Mouse (Mus musculus) kidney, adult 9 months (tissue): Measurements from ENCODE around the gene Cacnb3.

Experiments used
- DNase-seq: peaks from one replicate; pipeline ENCODE4 v3.0.0; 2022

Gene Cacnb3

DNA sequence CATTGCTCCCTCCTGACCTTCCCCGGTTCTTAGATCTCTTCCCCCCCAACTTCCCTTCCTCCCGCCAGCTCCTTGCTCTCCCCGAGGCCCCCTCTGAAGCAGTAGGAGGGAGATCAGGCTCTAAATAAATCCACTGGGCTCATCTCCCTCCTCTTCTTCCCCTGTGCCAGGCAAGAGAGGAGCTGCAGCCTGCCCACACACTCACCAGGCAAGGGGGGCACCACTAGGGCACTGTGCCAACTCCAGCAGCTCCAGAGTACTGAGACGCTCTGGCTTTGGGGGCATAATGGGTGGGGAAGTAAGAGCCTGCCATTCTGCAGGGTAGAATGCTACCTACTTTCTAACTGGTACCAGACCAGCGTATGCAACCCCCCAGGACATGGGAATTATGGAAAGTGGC, 5.9 kb downstream of the Cacnb3 start:
- DNase-seq: no peak

DNA sequence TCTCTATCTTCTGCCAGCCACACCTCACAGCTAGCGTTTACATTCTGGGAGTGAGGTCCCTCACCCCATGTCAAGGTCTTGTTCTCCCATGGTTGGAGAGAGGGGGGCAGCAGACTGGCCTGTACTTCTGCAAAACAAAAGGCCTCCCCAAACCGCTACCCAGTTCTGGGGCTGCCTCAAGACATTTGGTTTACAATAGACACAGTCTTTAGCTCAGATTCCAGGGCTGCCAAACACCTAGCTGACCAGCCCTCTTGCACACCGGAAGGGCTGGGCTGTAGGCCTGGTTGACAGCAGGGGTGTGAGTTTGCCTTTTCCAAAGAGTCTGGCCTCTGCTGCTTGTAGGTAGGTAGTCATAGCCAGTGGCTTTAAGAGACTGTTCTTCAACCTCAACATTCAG, 6.5 kb downstream of the Cacnb3 start:
- DNase-seq: no peak

DNA sequence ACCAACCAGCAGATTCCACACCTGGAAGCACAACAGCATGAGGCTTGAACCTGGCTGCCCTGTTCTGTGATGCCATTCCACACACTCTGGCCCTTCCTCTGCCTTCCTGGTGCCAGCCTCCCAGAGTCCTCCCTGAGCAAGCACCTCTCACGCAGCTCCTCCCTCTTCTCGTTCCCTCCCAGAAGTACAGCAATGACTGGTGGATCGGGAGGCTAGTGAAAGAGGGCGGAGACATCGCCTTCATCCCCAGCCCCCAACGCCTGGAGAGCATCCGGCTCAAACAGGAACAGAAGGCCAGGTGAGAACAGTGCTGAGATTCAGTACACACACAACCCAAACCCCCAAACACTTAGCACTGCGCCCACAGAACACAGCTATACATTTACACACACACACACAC, 9.5 kb downstream of the Cacnb3 start:
- DNase-seq: peak; percentile 64

DNA sequence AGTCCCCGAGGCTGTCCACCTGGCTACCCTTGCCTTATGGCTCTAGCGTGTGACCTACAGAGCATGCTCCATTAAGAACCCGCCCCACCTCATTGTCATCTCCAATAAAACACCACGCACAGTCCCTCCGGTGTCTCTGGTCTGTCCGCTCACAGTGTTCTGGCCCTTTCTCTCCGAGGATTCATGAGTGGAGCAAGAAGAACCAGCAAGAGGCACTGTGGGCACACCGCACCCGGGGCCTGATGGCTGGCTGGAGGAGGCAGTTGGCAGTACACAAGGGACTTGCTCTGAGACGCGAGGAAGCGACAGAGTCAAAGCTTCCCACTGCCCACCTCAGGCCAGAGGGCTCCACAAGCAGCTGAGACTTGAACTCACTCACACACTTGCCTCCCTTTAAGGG, 13.8 kb downstream of the Cacnb3 start:
- no peak for DNase-seq

DNA sequence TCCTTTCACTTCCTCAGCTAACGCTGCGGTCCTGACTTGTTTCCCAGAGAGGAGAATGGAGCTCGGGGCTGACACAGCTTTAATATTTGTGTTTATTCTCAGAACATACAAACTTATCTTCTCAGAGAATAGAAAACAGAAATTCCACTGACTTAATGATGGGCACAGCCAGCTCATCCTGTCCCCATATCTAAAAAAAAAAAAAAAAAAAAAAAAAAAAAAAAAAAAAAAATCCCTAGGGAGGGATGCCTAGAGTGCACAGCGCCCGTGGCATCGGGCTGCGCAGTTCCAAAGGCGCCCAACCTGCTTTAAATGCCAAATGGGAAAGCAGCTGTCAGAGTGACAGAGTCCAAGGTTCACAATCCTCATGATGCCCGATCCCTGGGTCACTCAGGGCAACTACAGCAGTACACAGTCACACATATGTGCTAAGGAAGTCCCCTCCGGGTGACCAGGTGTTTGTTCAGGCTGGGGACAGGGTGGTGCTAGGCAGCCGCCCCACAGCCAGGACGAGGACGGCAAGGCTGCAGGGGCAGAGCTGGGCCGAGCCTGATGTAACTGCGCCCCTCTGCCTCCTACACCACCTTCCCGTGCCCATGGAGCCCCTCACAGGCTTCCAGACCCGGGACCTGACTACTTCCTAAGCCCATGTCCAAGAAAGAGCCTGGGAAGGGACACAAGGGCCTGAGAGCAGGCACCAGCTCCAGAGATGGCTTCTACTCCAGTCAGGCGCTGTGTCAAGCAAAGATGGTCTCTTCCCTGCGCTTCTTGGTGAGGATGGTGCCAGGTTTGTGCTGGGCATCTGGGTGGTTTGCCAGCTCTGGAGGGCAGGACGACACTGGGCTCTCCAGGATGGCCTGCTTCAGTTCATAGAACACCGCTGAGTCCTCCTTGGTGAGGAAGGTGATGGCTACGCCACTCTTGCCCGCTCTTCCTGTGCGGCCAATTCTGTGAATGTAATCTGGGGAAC, 14.7 kb downstream of the Cacnb3 start:
- DNase-seq: peak; percentile 72

DNA sequence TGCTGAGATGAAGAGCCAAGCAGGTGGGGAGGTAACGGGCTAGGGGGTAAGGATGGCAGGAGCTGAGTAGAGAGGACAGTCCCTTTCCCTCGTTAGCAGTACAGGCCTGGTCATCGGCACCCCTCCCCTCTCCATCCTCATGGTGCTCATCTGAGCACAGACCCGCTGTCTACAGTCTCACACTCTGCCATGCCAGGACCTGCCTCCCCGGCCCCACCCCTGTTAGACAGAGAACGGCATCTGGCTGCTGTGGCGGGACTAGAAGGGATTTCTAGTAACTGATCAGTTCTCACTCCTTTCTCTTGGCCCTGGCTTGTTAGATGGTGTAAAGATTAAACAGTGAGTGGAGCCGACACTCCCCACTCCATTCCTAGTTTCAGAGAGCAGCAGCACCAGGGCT, 16.1 kb downstream of the Cacnb3 start:
- no peak for DNase-seq

DNA sequence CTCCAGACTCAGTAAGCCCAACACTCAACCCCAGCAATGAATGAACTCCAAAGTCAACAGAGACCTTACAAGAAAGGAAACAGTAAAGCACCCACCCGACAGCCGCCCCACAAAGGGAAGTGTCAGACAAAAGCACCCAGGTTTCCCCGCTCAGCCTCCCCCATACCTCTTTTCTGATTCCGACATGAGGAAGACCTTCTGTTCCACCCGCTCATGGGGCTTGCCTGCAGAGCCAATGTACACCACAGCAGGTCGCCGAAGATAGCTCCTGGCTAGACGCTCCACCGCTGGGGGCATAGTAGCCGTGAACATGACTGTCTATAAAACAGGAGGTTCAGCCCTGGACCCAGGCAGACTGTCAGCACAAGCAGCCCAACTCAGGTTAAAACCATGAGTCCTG, 16.7 kb downstream of the Cacnb3 start:
- no peak for DNase-seq

DNA sequence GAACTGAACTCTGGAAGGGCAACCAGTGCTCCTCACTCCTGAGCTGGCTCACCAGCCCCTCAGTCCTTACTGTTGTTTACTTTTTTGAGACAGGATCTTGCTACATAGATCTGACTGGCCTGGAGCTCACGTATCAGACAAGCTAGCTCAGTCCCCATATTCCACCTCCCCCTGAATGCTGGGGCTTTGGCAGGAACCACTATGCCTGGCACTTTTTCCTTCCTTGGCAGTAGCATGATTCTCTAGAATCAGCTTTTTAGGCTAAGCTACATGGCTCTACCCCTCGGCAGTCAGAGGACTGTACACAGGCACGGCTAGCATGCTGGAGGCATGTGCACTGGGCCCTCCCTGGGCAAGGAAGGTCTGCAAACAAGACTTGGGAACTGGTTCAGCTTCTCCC, 17.4 kb downstream of the Cacnb3 start:
- no peak for DNase-seq

DNA sequence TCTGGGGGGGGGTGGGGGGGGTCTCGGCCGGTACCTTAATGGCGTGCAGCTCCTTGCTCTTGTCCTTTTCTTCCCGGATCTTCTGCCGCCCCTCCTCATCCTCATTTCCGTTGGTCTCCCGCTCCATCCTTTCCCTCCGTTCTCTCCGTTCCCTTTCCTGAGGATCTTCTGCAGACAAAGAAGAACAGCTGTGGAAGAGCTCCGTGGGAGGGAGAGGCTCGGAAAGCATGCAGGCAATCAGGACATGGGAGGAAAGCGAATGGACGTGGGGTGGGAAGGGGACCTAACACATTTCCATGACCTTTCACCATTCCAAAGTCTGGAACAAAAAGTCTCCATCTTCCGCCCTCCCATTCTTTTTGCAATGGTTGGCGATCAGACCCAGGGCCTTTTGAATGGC, 20.8 kb downstream of the Cacnb3 start:
- DNase-seq: no peak

DNA sequence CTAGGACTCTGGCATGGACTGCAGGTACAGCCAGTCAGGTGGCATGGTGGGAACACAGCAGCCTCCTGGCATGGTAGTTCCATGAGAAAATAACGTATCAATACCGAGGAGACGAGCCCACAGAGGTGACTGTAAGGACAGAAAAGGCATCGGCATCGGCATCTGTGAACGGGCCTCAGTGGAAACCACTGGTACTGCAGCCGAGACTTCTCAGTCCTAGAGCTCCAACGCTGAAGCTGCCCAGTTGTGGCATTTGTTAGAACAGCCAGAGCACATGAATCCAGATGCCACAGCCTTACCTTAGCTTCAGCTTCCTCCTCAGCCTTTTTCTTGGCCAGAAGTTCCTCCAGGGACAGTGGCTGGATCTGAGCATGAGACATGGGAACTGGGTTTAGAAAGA, 21.5 kb downstream of the Cacnb3 start:
- no peak for DNase-seq

DNA sequence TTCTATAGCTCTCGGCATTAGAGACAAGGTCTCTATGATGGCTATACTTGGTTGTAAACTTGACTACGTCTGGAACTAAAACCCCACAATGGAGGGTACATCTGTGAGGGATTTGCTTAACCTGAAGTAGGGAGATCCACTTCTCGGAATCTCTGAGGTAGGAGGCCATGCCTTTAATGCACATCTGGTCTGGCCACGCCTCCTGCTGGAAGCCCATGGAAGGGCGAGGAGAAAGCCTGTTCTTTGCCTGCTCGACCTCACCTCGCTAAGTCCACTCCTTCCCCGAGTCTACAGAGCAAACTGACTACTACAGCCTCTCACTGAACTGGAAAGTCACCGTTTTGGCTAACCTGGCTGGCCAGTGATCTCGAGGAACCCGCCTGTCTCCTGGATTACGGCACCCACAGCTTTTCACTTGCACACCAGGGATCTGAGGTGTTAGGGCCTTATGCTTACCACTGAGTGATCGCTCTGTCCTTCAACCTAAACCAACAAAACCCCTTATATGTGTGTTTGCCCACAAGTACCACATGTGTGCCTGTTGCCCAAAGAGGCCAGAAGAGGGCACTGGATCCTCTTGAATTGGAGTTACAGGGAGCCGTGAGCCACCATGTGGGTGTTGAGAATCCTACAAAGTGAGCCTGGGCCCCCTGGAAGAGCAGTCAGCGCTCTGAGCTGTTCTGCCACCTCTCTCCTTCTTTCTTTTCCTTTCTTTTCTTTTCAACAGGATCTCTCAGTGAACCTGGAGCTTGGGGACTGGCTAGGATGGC, 26.5 kb downstream of the Cacnb3 start:
- DNase-seq: no peak

DNA sequence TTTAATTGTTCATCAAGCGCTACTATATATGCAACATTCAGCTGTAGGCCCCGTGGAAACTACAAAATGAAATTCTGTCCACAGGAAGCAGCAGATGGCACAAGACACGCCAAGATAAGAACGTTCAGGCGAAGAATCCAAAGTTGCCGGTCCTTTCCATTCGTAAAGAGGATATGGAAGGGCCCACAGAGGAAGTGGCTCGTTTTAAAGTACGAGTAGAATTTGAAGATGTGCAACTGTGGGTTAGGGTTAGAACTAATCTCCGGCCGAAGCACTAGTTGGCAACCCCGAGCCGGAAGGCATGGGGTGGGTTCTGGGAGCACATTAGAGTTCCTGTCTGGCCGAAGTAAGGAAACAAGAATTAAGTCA, 31.5 kb downstream of the Cacnb3 start:
- peak; percentile 30 for DNase-seq

DNA sequence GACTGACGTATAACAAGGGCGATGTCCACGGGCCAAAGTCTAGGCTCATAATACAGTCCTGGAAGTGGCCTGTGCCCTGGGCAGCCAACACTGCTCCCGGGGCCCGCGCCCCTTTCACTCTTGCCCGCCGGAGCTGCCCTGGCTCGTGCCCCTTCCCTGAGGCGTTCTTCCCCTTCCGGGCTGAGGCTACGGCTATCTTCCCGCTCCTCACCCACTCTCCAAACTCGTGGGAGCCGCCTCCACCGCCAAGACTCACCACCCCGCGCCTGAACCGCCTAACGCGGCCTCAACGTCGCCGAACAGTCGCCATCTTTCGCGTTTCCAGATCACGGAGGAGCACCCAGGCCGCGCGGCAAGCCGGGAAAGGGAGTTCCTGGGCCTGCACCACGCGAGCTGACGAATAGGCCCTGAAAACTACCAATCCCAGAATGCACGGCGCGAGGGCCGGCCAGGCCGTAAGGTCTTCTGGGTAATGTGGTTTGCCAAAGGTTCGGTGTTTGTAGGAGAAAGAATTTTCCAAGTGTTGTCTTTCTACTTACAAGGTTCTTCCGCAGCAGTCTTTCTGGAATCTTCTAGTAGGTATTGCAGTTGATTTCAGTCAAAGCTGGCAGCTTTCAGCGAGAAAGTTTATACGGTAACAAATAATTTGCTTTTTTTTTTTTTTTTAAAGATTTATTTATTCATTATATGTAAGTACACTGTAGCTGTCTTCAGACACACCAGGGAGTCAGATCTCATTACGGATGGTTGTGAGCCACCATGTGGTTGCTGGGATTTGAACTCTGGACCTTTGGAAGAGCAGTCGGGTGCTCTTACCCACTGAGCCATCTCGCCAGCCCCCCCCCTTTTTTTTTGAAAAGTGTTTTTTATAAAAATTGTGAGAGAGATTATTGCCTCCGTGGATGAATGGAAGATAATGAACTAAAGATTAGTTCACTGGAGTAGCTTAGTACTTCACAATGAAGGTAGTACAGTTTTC, 32.2 kb downstream of the Cacnb3 start, which contains the start of gene Ddx23:
Gene Ddx23 (minus strand): TSS at position 328 of the 979 bp plus-strand sequence.
- peak; percentile 98 for DNase-seq

DNA sequence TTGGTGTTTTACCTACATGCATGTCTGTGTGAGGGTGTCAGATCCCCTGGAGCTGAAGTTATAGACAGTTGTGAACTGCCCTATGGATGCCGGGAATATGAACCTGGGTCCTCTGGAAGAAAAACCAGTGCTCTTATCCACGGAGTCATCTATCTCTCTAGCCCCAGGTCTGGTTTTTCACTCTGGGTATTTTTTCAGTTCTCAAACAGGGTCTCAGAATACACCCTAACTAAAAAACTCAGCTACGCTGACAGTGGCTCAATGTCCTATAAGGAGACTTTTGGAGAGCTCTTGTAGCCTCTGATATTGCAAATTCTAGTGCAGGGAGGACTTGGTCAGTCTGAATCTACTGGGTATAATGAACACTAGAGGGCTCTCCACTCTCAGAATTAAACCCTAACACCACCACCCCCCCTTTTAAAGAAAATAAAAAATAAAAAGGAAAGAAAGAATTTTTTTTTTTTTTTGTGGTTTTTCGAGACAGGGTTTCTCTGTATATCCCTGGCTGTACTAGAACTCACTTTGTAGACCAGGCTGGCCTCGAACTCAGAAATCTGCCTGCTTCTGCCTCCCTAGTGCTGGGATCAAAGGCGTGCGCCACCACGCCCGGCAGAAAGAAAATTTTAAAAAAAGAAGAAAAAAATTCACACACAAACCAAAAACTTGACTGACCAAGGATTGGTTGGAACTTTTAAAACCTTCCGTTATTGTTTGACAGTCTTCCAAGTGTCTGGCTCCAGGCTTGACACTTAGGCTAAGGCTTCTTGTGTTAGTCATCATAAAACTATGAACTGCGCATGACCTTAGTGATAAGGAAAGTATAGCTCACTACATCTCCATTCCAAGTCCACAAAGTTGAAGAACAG, 33.6 kb downstream of the Cacnb3 start:
- DNase-seq: peak; percentile 62

DNA sequence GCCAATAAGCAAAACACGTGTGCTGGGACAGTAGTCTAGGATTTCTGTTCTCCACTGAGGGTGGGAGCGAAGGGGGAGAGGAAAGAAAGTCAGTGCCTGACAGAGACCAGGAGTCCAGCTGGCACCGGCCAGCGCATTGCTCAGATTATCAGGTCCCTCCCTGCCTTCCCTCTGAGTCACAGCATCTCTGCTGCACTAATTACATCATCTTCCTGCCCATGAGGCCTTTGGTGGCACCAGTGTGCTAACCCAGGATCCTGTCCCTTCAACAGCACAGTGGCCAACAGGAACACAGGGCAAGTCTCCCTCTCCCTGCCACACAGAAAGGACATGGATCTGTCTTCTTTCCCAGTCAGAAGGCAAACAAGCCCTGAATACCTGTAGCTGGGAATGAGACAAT, 42.0 kb downstream of the Cacnb3 start:
- DNase-seq: no peak

DNA sequence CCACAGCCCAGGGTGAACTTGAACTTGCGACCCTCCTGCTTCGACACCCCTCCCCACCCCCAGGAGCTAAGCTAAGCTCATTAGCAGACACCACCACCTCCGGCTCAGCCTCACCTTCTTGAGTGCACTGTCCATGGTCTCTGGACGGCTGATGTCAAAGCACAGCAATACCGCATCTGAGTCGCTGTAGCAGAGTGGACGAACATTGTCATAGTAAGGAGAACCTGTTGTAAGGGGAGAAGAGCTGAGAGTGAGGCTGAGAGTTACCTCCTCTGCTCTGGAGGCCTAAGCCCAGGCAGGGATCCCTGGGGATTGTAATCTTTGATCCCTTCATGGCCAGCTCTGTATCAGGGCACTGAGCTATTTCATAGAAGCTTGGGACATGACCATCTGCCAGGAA, 43.1 kb downstream of the Cacnb3 start:
- DNase-seq: no peak

DNA sequence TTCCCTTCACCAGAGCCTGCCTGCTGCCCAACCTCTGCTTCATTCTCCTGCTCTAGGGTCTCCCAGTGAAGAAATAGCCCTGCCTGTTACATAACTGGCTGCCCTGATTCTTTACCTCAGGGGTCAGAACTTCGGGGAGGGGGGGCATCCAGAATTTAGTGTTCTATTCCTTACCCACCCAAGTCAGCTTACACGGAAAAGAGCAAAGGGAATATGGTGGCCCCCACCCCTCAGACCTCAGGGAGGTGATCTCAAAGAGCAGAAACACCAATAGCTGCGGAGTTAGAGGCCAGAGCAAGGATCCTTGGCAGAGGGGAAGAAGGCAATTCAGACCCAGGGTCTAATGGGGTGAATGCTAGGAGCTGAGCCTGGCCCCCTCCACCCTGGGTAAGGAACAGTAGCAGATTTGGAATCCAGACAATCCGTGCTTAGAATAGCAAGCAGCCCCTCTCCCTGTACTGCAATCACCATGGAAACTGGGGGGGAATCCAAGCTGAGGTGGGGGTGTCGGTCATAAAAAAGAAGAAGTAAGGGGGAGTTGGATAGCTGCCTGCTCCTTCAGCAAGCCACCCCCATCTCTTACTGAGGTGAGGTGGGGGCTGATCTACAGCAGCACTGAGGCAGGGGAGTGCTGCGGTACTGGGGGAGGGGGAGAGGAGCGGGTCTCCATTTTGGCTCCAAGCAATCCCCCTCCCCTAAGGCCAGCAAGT, 43.8 kb downstream of the Cacnb3 start:
- no peak for DNase-seq

DNA sequence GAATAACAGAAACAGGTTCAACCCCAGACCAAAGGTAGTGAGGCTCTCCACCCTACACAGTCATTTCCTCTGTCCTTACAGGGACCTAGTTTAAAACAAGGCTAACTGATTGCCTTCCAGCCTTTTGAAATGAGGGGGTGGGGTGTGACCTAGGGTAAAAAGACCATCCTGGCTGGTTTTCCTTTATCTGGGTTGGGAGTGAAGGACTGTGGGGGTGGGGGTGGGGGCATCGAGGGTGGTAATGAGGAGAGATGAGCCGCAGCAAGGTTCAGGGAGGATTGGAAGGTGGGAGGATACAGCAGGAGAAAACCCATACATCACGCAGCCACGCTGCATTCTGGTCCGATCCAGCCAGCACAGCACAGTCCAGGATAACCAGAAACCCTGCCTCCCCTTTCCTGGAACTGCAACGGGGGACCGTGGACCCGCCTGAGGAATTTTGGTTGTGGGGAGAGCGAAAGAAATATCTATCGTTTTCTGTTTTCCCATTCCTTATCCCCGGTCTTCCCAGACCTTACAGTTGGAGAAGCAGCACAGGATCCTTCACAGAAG, 44.4 kb downstream of the Cacnb3 start:
- no peak for DNase-seq

DNA sequence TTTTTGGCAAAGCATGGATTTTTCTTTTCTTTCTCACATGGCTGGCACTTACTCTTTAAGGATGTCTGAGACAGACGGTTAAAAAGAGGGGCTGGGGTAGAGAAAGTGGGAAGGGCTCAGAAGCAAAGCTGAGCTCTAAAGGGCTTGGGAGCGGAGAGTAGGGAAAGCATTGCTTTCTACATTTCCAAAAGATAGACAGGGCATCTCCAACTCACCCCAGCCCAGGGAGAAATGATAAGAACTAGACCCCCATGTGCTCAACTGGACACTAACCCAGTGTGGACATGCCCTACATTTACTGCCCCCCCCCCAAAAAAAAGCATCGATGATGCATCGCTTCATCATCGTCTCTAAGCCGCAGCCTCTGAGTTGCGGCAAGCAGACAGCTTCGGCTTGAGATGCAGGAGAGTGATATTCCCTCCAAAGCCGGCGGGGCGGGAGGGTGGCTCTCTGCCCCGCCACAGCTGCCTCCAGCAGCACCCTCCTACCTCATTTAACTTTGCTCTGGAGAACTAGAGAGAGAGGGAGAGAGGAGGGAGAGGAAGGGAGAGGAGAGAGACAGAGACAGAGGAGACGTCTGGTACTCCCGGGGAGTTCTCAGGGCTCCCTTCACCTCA, 45.1 kb downstream of the Cacnb3 start:
- no peak for DNase-seq

DNA sequence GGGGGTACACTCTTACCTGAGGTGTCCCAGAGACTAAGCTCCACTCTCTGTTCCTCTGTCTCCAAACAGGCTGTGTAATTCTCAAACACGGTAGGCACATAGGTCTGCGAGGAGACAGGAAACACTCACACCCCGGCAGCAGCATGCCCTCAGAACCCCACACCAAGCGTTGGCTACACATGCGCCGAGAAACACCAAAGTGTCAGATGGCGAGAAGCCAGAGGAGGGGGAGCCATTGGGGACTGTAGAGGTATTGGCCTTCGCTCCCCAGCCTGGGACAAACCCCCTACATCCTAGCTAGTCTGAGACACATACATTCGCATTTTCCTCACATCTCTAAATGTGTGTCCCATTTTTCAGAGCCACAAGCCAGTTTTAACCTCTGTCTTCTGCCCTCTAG, 45.8 kb downstream of the Cacnb3 start:
- DNase-seq: peak; percentile 18
